Mouse (Mus musculus) forebrain, postnatal 0 days (tissue): ENCODE measurements around the gene Cnot11. TPM values are rescaled to one million over a fixed set of nuclear protein-coding genes. Genes with fewer than 3 reads are reported as not detected.
"Not testable (repeated sequence)": the region's sequence is repeated elsewhere in the genome, so short reads cannot be mapped to it uniquely, and the experiment has no call there.

Source experiments
- ATAC-seq: fragments of 200-750 bp; cut with Nextera tagmentation; 2 replicates; pipeline ENCODE4 v1.8.0; 2017; ENCODE audit warnings: mild to moderate bottlenecking, moderate library complexity
- DNase-seq: peaks from one replicate; pipeline ENCODE4 v3.0.0-alpha.2; 2015
- H3K27ac ChIP-seq: fragments of 300-500 bp; sonication (generic); 2 replicates; pipeline ENCODE4 v1.5.1; 2014; ENCODE audit warnings: low read depth, mild to moderate bottlenecking, antibody characterized with exemption, low read length, moderate library complexity, mixed read lengths
- H3K27me3 ChIP-seq: fragments of 300-500 bp; sonication (generic); 2 replicates; pipeline ENCODE4 v1.6.1; 2014; ENCODE audit warnings: mild to moderate bottlenecking, low read length, mixed read lengths; ENCODE audit not compliant: insufficient read depth
- H3K36me3 ChIP-seq: fragments of 300-500 bp; sonication (generic); 2 replicates; pipeline ENCODE4 v1.6.1; 2014; ENCODE audit warnings: mild to moderate bottlenecking, moderate library complexity; ENCODE audit not compliant: insufficient read depth
- H3K4me1 ChIP-seq: fragments of 300-500 bp; sonication (generic); 2 replicates; pipeline ENCODE4 v1.6.1; 2014; ENCODE audit warnings: antibody characterized with exemption; ENCODE audit not compliant: insufficient read depth
- H3K4me2 ChIP-seq: fragments of 300-500 bp; sonication (generic); 2 replicates; pipeline ENCODE4 v1.6.1; 2014; ENCODE audit warnings: low read depth, mild to moderate bottlenecking, moderate library complexity
- H3K4me3 ChIP-seq: fragments of 300-500 bp; sonication (generic); 2 replicates; pipeline ENCODE4 v1.5.1; 2014; ENCODE audit warnings: low read depth, low read length, mixed read lengths
- H3K9ac ChIP-seq: fragments of 300-500 bp; sonication (generic); 2 replicates; pipeline ENCODE4 v1.6.1; 2014; ENCODE audit warnings: mild to moderate bottlenecking
- H3K9me3 ChIP-seq: fragments of 300-500 bp; sonication (generic); 2 replicates; pipeline ENCODE4 v1.6.1; 2016; ENCODE audit warnings: low read length
- CTCF ChIP-seq: sonication (generic); IDR thresholded peaks from 2 replicates; pipeline ENCODE4 v1.5.1; 2016; ENCODE audit warnings: antibody characterized with exemption, control low read depth, low read depth
- WGBS: fragments of 180-500 bp; shearing (Covaris S2); extraction: QIAGEN DNeasy Blood & Tissue Kit; methylation state at CpG from one replicate; pipeline ENCODE4 v1.1.7; 2014; 5-methylcytosine and 5-hydroxymethylcytosine counted together
- polyA plus RNA-seq: library from polyadenylated mRNA; unstranded; fragments of >200 nt; fragmentation: Nextera tagmentation; extraction: Ambion mirVana; gene quantifications from 2 replicates; pipeline ENCODE4 v1.2.1, GENCODE M21; 2015
- total RNA-seq: library from RNA; depleted of rRNA; stranded (reverse); fragments of >200 nt; gene quantifications from 2 replicates; pipeline ENCODE4 v1.2.3, GENCODE M21; 2014

Gene Cnot11
- total and polyA plus RNA-seq, 2 experiments from 2014 or later, result 11.1 to 38.8 TPM

- peaks cover 9% of the 10 kb centered on the region for H3K4me1 ChIP-seq
- no peak overlapping the region for H3K9ac ChIP-seq
- TF ChIP-seq CTCF, result no peak
- H3K27ac ChIP-seq, result no peak overlapping the region
- DNase-seq (no peak), ATAC-seq (no peak)
- no peaks in the 10 kb centered on the region for H3K36me3 ChIP-seq
- H3K9me3 ChIP-seq, result no peaks in the 10 kb centered on the region
- WGBS, result 87% methylated on average over 5 of the region's 5 CpGs
- no peak overlapping the region for H3K4me3 ChIP-seq
- no peaks in the 10 kb centered on the region for H3K27me3 ChIP-seq
- no peak overlapping the region for H3K4me2 ChIP-seq
Observed at GRCm38 (mm10) chr1:39578446-39578845, 43.7 kb downstream of the Cnot11 start.

DNA sequence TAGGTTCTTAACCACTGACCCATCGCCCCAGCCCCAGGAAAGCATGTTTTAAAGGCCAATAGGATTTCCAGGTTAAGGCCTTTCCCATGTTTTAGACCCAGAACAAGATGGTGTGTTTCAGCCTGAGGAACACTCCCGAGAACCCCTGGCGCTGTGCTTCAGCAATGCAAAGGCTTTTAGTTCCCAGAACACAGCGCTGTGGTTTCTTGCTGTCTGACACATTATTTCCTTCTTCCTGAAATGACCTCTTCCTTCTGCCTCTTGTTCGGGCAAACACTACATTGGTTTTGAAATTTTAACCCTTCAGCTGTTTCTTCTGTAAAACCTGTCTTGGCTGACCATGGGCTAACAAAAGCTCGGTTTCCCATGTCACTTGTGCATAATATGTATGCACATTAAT lies 44.3 kb downstream of the Cnot11 start:
- WGBS, result 87% methylated on average over 6 of the region's 6 CpGs

GRCm38 (mm10) chr1:39581215-39581614 lies 46.4 kb downstream of the Cnot11 start:
- H3K36me3 ChIP-seq, result no peaks in the 10 kb centered on the region
- H3K4me1 ChIP-seq, result no peaks in the 10 kb centered on the region
- no peaks in the 10 kb centered on the region for H3K9me3 ChIP-seq
- H3K4me3 ChIP-seq, result no peak overlapping the region
- 78% methylated on average over 2 of the region's 3 CpGs for WGBS
- no peaks in the 10 kb centered on the region for H3K27me3 ChIP-seq
- no peak for DNase-seq
- no peak overlapping the region for H3K27ac ChIP-seq
- ATAC-seq, result no peak
- no peak overlapping the region for H3K9ac ChIP-seq
- TF ChIP-seq CTCF, result no peak
- no peak overlapping the region for H3K4me2 ChIP-seq

More for the DNA sequence above, 44.3 kb downstream of the Cnot11 start:
- H3K9me3 ChIP-seq, result no peaks in the 10 kb centered on the region
- no peaks in the 10 kb centered on the region for H3K36me3 ChIP-seq
- TF ChIP-seq CTCF, result no peak
- H3K4me3 ChIP-seq, result no peak overlapping the region
- H3K9ac ChIP-seq, result no peak overlapping the region
- peaks cover 9% of the 10 kb centered on the region for H3K4me1 ChIP-seq
- no peak overlapping the region for H3K4me2 ChIP-seq
- no peak for ATAC-seq
- H3K27ac ChIP-seq, result no peak overlapping the region
- no peaks in the 10 kb centered on the region for H3K27me3 ChIP-seq
- no peak for DNase-seq

DNA sequence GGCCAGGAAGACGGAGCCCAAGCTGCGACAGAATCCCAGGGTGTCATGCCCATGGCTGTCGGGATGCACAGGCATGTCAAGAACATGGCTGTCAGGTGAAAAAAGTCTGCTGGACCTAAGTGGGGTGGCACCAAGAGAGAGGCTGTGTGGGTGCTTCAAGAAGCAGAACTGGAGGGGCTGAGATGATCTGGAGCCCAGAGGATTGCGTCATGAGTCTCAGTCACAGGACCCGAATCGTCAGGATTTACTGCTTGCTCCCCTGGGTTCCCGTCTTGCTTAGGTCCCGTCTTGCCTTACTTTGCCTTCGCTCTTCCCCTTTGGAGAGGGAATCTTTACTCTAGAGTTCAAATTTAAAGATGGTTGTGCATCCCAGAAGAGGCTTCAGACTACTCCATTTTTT lies 48.4 kb downstream of the Cnot11 start:
- Histone ChIP-seq H3K4me2 (no peak overlapping the region), H3K4me3 (no peak overlapping the region), H3K27me3 (no peaks in the 10 kb centered on the region), H3K4me1 (no peaks in the 10 kb centered on the region), H3K36me3 (no peaks in the 10 kb centered on the region), H3K27ac (no peak overlapping the region), H3K9ac (no peak overlapping the region), H3K9me3 (no peaks in the 10 kb centered on the region)
- WGBS, result 96% methylated on average over 9 of the region's 9 CpGs
- no peak for TF ChIP-seq CTCF
- no peak for ATAC-seq
- DNase-seq, result no peak

DNA sequence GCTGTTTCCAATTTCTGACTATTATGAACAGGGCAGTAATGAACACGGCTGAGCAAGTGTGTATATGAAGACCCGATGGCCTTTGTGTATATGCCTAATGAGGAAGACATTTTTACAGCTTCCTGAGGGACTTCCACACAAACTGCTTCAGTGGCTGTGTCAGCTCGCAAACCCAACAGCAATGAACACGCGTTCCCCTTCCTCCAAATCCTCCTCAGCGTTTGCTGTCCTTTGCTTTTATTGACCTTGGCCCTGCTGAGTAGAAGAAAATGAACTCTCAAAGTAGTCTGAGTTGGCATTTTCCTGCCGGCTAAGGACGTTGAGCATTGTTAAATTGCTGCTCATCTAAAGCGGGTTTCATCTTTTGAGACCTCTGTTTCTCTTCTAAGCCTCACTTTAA lies 50.6 kb downstream of the Cnot11 start:
- Histone ChIP-seq H3K4me2 (no peak overlapping the region), H3K27ac (no peak overlapping the region), H3K9me3 (no peaks in the 10 kb centered on the region), H3K27me3 (no peaks in the 10 kb centered on the region), H3K4me3 (no peak overlapping the region), H3K4me1 (no peaks in the 10 kb centered on the region), H3K36me3 (no peaks in the 10 kb centered on the region), H3K9ac (no peak overlapping the region)
- WGBS, result 85% methylated on average over 9 of the region's 9 CpGs
- DNase-seq (no peak), ATAC-seq (no peak)
- no peak for TF ChIP-seq CTCF

DNA sequence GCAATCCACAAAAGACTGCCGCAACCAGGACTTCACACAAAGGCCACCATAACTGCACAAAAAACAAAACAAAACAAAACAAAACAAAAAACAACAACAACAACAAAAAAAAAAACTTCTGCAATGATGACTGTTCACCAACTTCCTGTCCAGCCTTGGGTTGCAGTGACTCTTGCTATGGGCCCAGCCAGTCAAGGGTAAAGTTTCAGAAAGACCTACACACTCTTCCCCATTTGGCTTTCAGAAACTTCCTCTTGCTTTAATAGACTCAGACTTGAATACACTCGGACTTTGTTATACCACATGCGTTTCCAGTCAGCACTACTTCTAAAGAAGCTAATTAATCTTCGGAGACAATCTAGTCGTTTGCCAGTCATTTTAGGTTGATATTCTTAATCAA lies 55.4 kb downstream of the Cnot11 start:
- Histone ChIP-seq H3K9me3 (no peaks in the 10 kb centered on the region), H3K9ac (no peak overlapping the region), H3K27me3 (no peaks in the 10 kb centered on the region), H3K36me3 (no peaks in the 10 kb centered on the region), H3K4me2 (no peak overlapping the region), H3K4me3 (no peak overlapping the region), H3K4me1 (no peaks in the 10 kb centered on the region), H3K27ac (no peak overlapping the region)
- ATAC-seq (no peak), DNase-seq (no peak)
- no peak for TF ChIP-seq CTCF
- 68% methylated on average over 5 of the region's 5 CpGs for WGBS

DNA sequence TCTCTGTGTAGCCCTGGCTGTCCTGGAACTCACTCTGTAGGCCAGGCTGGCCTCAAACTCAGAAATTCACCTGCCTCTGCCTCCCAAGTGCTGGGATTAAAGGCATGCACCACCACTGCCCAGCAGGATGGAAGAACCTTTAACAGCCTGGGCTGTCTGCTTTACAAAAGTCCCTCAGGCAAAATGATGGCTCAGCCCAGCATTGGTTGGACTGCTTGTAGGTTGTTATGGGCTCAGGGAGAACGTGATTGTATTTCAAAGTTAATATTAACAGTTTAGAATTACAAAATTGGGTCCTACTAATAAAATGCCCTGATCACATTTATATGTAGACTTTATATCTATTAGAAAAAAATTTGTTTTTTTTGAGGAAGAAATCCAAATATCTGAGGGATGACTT lies 56.8 kb downstream of the Cnot11 start:
- H3K27me3 ChIP-seq, H3K4me2 ChIP-seq, ATAC-seq, H3K27ac ChIP-seq, H3K4me1 ChIP-seq, H3K36me3 ChIP-seq, H3K4me3 ChIP-seq, DNase-seq, H3K9ac ChIP-seq, H3K9me3 ChIP-seq: not testable (repeated sequence)
- WGBS, result 75% methylated on average over 1 of the region's 1 CpGs

DNA sequence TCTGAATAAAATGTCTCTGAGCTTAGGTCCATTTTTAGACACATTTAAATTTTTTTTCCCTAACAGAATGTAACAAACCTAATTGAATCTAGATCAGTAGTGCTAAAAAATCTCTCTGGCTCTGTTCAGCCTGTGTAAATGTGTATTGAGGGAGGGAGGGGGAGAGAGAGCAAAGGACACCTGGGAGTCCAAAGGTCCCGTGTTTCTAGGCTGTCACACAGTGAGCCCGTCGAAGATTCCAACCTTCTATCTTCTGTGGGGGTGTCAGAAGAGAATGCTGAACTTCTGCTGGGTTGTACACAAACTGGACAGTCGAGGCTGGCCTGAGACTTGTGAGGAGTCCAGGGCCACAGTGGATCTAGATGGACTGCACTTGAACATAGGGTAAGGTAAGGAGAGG lies 57.3 kb downstream of the Cnot11 start:
- H3K9ac ChIP-seq, result no peak overlapping the region
- H3K27ac ChIP-seq, result no peak overlapping the region
- H3K4me3 ChIP-seq, result no peak overlapping the region
- H3K36me3 ChIP-seq, result no peaks in the 10 kb centered on the region
- H3K4me2 ChIP-seq, result no peak overlapping the region
- WGBS, result 73% methylated on average over 4 of the region's 4 CpGs
- no peak for ATAC-seq
- TF ChIP-seq CTCF, result no peak
- H3K9me3 ChIP-seq, result no peaks in the 10 kb centered on the region
- no peak for DNase-seq
- no peaks in the 10 kb centered on the region for H3K4me1 ChIP-seq
- H3K27me3 ChIP-seq, result no peaks in the 10 kb centered on the region
